Mouse (Mus musculus) CD4-positive, CD25-positive, alpha-beta regulatory T cell, adult 9 weeks (primary cell): ENCODE results near the gene Gm20834. TPM values are rescaled to one million over a fixed set of nuclear protein-coding genes. Genes with fewer than 3 reads are reported as not detected.

ENCODE experiments used
- polyA plus RNA-seq: library from polyadenylated mRNA; unstranded; fragments of 100-300 nt; shearing (Covaris generic); gene quantifications from one replicate; pipeline ENCODE4 v1.2.1, GENCODE M21; 2017

The Gm20834 gene
- polyA plus RNA-seq = not detected

GRCm38 (mm10) chrY:10324489-10324888, at the start of gene Gm20834:
Gene Gm20834, minus strand, starts transcription at chrY:10324589.

Other genes with a start within 250 kb of the Gm20834 start
- not detected for gene Gm21310, start 177.4 kb downstream of the Gm20834 start, polyA plus RNA-seq
- not detected for gene Gm28510, start 88.1 kb upstream of the Gm20834 start, polyA plus RNA-seq
- gene Gm20737, start 211.5 kb upstream of the Gm20834 start, polyA plus RNA-seq = not detected
- gene Gm21775, start 228.9 kb upstream of the Gm20834 start, polyA plus RNA-seq = not detected